Mouse (Mus musculus) frontal cortex, postnatal 14 days (tissue): ENCODE data around the gene Pnck.

Source experiments
- DNase-seq, 2 experiments: peaks; one replicate each; pipeline ENCODE4 v3.0.0; 2022; ENCODE audit warnings: low spot score in 2 of 2

The Pnck gene

DNA sequence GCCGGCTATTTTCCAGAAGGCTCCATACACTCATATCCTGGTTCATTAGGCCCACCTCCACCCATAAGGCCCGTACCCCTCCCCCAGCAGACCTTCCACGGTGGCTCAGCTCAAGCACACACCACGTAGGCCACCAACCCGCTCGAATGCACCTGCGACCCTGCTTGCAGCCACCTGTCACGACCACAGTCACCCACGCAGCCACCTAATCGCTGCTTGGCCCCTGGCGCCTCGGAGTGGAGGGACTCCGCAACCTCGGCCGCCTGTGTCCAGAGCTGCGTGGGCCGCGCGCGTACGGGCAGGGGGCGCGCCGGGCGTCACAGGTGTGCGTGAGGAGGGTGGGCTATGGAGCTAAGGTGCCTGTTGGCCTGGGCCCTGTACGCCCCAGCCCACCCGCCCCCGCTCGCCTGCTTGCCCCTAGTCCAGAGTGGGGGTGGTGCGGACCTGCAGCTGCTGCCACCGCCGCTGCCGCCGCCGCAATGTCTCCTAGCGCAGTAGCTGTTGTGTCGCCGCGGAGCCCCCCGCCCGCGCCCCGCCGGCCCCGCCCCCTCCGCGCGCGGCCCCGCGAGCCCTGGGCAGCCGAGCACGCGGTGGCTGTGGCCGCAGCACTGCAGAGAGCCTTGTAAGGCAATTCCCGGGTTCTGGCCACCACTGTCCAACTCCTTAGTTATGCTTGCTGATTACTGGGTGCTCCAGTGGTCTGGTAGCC, at the start of gene Pnck:
TSS of gene Pnck (minus strand) at position 543 of the 709 bp plus-strand sequence.
- no peak for DNase-seq

- no peak for DNase-seq
These were observed 40.6 kb upstream of the Pnck start for GRCm38 (mm10) chrX:73700472-73700871.

- peak in 1 of 2 experiments; percentile 32 for DNase-seq
These were observed 31.2 kb upstream of the Pnck start for GRCm38 (mm10) chrX:73690917-73691629.

GRCm38 (mm10) chrX:73685629-73686028, 25.7 kb upstream of the Pnck start:
- DNase-seq: no peak

DNA sequence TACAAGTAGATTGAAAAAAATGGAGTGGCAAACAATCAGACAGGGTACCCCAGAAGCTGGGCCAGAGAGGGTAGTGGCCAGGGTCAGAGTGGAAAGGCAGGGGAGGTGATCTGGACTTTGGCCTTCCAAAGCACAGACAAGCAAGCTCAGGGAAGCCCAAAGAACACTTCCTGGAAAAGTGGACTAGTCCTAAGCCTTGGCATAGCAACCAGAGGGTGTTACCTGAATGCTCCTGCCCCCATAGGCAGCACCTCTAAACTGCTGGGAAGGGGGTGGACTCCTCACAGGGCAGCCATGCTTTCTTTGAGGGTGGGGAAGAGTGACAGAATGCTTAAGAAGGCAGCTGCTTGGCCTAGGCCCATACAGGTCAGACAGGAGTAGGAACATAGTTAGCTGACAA, 25.1 kb upstream of the Pnck start:
- DNase-seq: no peak

GRCm38 (mm10) chrX:73684156-73684555, 24.2 kb upstream of the Pnck start:
- DNase-seq: no peak

DNA sequence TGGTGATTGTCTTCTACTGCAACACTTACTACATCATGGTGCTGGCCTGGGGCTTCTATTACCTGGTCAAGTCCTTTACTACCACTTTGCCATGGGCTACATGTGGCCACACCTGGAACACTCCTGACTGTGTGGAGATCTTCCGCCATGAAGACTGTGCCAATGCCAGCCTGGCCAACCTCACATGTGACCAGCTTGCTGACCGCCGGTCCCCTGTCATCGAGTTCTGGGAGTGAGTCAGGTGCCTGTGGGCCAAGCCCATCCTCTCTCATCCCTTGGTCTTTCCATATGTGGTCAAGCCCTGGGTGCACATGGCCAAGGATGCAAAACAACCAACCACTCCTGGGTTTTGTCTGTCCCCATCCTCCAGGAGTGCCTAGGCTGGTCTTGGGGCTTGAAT, 16.8 kb upstream of the Pnck start:
- no peak for DNase-seq

DNA sequence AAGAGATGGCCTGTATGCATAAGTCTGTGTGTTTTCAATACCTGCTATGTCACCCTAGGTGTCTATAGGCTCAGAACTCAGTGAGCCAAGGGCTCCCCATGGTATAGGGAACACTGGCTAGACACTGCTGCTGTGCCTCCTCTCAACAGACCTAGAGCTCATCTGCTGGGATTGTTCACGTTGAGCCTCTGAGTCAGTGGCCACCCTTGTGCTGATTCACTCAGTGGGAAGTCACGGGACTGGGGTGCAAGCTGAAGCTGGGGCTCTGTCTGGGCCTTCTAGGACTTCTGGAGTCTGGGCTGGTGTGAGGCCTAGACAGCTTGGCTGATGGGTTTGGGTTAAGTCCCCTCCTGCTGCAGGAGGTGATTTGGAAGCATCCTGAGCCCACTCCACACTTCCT, 15.3 kb upstream of the Pnck start:
- no peak for DNase-seq

- DNase-seq: no peak
These were observed 14.2 kb upstream of the Pnck start for GRCm38 (mm10) chrX:73673968-73674661.

DNA sequence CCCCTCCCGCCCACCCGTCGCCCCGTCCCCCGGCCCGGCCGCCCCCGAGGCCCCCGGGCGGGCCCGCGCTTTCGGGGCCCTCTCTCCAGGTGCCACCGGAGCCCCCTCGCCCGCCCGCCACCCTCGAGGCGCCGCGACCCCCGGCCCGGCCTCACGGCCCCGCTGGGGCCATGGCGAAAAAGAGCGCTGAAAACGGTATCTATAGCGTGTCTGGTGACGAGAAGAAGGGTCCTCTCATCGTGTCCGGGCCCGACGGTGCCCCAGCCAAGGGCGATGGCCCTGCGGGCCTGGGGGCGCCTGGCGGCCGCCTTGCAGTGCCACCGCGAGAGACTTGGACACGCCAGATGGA, 13.7 kb upstream of the Pnck start:
- no peak for DNase-seq

- DNase-seq: peak in 1 of 2 experiments; percentile 48
These were observed 13.1 kb upstream of the Pnck start, which contains the start of gene Slc6a8 for GRCm38 (mm10) chrX:73672879-73673618. Gene Slc6a8, plus strand, starts transcription at chrX:73673150.

GRCm38 (mm10) chrX:73672031-73672431, 12.1 kb upstream of the Pnck start:
- no peak for DNase-seq

- DNase-seq: no peak
These were observed 3.2 kb upstream of the Pnck start for GRCm38 (mm10) chrX:73663143-73663542.

DNA sequence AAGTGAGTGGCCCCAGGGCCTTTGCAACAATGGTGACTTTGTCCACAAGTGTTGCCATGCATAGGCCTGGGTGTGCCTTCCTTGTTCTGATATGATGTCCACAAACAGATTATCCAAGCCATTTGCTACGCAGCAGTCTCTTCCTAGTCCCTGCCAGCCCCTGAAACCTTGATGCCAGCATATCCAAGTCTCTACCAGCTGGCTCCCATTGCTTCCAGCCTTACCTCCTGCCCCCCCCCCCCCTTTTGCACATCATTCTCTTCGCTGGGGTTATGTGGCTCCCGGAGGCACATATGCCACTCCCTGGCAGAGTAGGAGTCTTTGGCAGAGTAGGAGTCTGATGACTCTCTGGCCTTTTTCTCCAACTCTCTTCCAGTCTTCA, 358 bp upstream of the Pnck start:
- DNase-seq: no peak

GRCm38 (mm10) chrX:73658936-73659574, 862 bp downstream of the Pnck start:
- peak in 1 of 2 experiments; percentile 57 for DNase-seq

DNA sequence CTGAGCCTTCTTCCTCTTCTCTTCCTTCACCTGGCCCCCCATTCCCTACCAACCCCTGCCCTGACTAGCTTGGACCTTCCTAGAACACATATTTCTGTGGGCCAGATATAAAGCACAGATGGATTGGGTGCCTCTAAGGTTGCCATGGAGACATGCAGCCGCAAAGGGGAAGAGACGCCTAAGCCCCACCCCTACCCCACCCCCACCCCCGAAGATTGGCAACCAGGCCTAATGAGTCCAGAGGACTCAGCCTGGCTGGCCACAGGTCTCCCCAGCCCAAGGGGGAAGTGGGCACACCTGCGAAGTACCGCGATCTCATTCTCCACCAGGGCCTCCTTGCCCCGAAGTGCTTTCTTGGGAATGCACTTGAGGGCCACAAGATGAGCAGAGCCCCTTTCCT, 1.5 kb downstream of the Pnck start:
- no peak for DNase-seq

DNA sequence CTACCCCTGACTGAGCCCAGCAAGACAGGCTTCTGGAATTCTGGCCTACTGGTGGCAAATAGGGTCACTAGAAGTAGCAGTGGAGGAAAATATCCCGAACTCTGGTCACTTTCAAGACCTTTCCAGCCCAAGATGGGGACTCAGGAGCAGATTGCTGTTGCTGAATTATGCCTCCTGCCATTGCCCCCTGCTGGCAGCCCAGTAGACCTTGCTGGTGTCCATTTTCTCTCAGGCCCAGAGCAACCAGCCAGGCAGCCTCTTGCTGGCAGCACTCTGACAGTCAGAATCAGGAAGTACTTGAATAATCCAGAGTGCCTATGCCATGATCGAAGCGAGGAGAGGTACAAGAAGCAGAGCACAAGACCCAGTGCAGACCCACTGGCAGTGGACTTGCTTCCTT, 4.4 kb downstream of the Pnck start:
- DNase-seq: no peak

DNA sequence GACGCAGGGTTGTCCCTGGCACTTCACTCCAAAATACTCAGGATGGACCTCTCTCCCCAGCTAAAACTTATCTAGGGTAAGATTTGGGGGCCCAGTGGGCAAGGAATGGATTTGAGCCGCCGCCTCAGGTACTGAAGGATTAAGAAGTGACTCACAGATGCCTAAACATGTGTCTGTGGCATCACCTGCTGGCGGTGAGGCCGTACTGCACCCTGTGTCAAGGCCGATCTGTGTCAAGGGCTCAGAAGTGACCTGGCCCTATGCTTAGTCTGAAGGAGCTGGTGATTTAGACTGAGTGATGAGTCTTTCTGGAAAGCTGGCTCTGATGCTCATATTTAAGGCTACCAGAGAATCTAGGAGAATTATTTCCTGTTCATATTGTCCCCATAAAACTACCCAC, 5.7 kb downstream of the Pnck start:
- DNase-seq: no peak

- no peak for DNase-seq
These were observed 6.5 kb downstream of the Pnck start for GRCm38 (mm10) chrX:73653392-73653791.

DNA sequence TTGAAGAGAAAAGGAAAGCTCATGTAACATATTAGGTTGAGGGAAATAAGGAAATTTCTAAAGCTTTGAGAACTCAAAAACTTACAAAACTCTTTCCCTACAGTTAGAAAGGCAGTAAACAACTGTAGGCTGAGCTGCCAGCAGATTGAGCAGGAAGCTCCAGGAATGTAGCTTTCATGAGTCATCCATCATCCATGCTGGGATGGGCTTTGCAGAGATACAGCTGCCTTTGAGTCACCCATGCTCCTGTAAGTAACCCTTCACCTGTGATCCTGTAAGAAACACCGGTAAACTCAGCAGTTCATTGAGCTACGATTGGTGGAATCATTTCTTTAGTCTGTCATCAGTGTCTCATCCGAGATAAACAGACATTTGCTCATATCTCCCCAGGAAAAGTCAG, 9.0 kb downstream of the Pnck start:
- no peak for DNase-seq

- DNase-seq: no peak
These were observed 14.8 kb downstream of the Pnck start for GRCm38 (mm10) chrX:73645121-73645520.
